In the genomic region with DNA sequence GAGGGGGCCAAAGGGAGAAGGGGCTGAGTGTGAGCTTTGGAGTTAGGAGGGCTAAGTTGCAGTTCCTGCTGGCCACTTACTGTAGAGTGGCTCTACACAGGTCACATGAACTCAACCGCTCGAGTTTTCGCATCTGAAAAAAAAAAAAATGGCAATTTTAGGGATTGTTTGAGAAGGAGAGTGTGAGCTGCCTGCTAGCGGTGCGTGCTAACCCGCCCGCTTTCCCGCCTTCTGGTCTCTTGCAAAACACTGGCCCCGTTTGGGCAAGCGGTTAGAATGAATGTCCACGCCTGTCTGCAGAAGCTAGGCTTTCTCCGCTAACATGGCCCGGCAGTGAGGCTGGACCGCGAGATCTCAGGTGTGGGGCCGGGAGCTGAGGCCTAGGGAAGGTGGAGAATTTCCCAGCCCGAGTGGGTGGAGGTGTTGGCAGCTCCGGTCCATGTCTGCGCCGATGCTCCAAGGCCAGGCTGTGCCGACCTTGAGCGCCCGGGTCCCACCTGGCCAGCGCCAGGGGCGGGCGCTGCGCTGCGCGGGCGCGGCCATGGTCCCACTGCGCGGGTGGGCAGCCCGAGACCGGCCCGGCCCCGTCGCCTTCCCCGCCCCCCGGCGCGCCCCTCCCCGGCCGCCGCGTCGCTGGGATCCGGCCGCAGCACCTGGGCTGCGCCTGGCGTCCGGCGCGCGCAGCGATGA, we compare ENCODE assay signal across 8 mouse cellular contexts. TPM values are rescaled to one million over a fixed set of nuclear protein-coding genes. Genes with fewer than 3 reads are reported as not detected.
DNase-seq lines count a peak whose midpoint lies in the region; ATAC-seq and TF ChIP-seq lines count a peak whose summit lies in the region.

TSS of gene Ttc39a (plus strand) at position 138 of the 690 bp plus-strand sequence.

- peaks cover 62% of the 10 kb centered on the region for H3K27me3 ChIP-seq in E14TG2a.4 (ENCODE audit: insufficient read depth, low read length)
- peaks cover 2% of the 10 kb centered on the region; the same call in 1 of the 2 replicates for H3K27me3 ChIP-seq in embryonic facial prominence, embryonic 11.5 days (ENCODE audit: control insufficient read depth, insufficient read depth, low read length)
- H3K27me3 ChIP-seq in heart, embryonic 13.5 days (replicated peaks) = no peaks in the 10 kb centered on the region
- no peaks in the 10 kb centered on the region for H3K27me3 ChIP-seq in kidney, postnatal 0 days (ENCODE audit: insufficient read depth, low read length)

- peak within 1 kb of the TSS; percentile 78 for H3K4me3 ChIP-seq in E14TG2a.4 (replicated peaks; ENCODE audit: low read length)
- peak within 1 kb of the TSS; percentile 60 for H3K4me3 ChIP-seq in embryonic facial prominence, embryonic 11.5 days (ENCODE audit: low read depth, low read length)
- peak within 1 kb of the TSS; percentile 67 for H3K4me3 ChIP-seq in heart, embryonic 13.5 days
- peak within 1 kb of the TSS; percentile 59 for H3K4me3 ChIP-seq in kidney, postnatal 0 days (replicated peaks; ENCODE audit: low read depth, low read length)

- peak within 1 kb of the TSS; percentile 97 for H3K4me2 ChIP-seq in embryonic facial prominence, embryonic 11.5 days (ENCODE audit: low read depth, low read length)
- H3K4me2 ChIP-seq in heart, embryonic 13.5 days = peak within 1 kb of the TSS; percentile 88
- peak within 1 kb of the TSS; percentile 99 for H3K4me2 ChIP-seq in kidney, postnatal 0 days (ENCODE audit: low read length)

- H3K9ac ChIP-seq in embryonic facial prominence, embryonic 11.5 days (replicated peaks; ENCODE audit: low read length) = peak within 1 kb of the TSS; percentile 76
- H3K9ac ChIP-seq in heart, embryonic 13.5 days = peak within 1 kb of the TSS; percentile 87
- peak within 1 kb of the TSS; percentile 63 for H3K9ac ChIP-seq in kidney, postnatal 0 days (ENCODE audit: low read depth, low read length)

- H3K36me3 ChIP-seq in E14TG2a.4 (ENCODE audit: insufficient read depth, low read length) = no peaks in the 10 kb centered on the region
- H3K36me3 ChIP-seq in embryonic facial prominence, embryonic 11.5 days (replicated peaks; ENCODE audit: control insufficient read depth, insufficient read depth, low read depth, low read length) = no peaks in the 10 kb centered on the region
- H3K36me3 ChIP-seq in heart, embryonic 13.5 days = peaks cover 15% of the 10 kb centered on the region
- no peaks in the 10 kb centered on the region for H3K36me3 ChIP-seq in kidney, postnatal 0 days (ENCODE audit: insufficient read depth, low read length)

- H3K9me3 ChIP-seq in E14TG2a.4 (ENCODE audit: low read length) = no peaks in the 10 kb centered on the region
- no peaks in the 10 kb centered on the region for H3K9me3 ChIP-seq in embryonic facial prominence, embryonic 11.5 days (replicated peaks; ENCODE audit: control insufficient read depth, low read length)
- no peaks in the 10 kb centered on the region for H3K9me3 ChIP-seq in heart, embryonic 13.5 days
- no peaks in the 10 kb centered on the region for H3K9me3 ChIP-seq in kidney, postnatal 0 days (replicated peaks; ENCODE audit: low read length)

- ATAC-seq in embryonic facial prominence, embryonic 11.5 days (replicated peaks; ENCODE audit: insufficient number of reproducible peaks, low FRiP score, low TSS enrichment, low read depth) = peak; percentile 51
- ATAC-seq in heart, embryonic 13.5 days (ENCODE audit: extremely low read depth, insufficient number of reproducible peaks, low FRiP score, low TSS enrichment) = peak; percentile 64
- ATAC-seq in kidney, postnatal 0 days (replicated peaks; ENCODE audit: low FRiP score, low read depth) = peak; percentile 71

- under 1% methylated on average over 37 of the region's 56 CpGs for WGBS in embryonic facial prominence, embryonic 11.5 days
- WGBS in heart, embryonic 13.5 days = under 1% methylated on average over 46 of the region's 56 CpGs
- 2% methylated on average over 56 of the region's 56 CpGs for WGBS in kidney, postnatal 0 days

- peaks cover 10% of the 10 kb centered on the region for H3K4me1 ChIP-seq in E14TG2a.4 (replicated peaks; ENCODE audit: low read depth, low read length)
- peaks cover 4% of the 10 kb centered on the region; the same call in 1 of the 2 replicates for H3K4me1 ChIP-seq in embryonic facial prominence, embryonic 11.5 days (ENCODE audit: control insufficient read depth, insufficient read depth, low read length)
- H3K4me1 ChIP-seq in heart, embryonic 13.5 days = peaks cover 54% of the 10 kb centered on the region
- no peaks in the 10 kb centered on the region for H3K4me1 ChIP-seq in kidney, postnatal 0 days (replicated peaks; ENCODE audit: insufficient read depth, low read length)

- H3K27ac ChIP-seq in embryonic facial prominence, embryonic 11.5 days (replicated peaks; ENCODE audit: low read depth, low read length) = no peak within 1 kb of the TSS
- H3K27ac ChIP-seq in heart, embryonic 13.5 days (replicated peaks) = peak within 1 kb of the TSS; percentile 91
- H3K27ac ChIP-seq in kidney, postnatal 0 days = 0 out of 2 replicates have a peak within 1 kb of the TSS, but pooled peaks have one; percentile 11

- TF ChIP-seq CTCF in E14TG2a.4 (conservative IDR thresholded peaks at IDR 0.05; ENCODE audit: low read length) = no peak
- TF ChIP-seq CTCF in kidney, postnatal 0 days (IDR thresholded peaks at IDR 0.05; ENCODE audit: low read depth) = no peak

- DNase-seq in adrenal gland, postnatal 10 days = peak; percentile 68
- DNase-seq in embryonic facial prominence, embryonic 11.5 days (ENCODE audit: low spot score) = peak; percentile 58
- peak; percentile 30 for DNase-seq in kidney, postnatal 0 days (ENCODE audit: low spot score)
- peak; percentile 44 for DNase-seq in lung, postnatal 10 days
- DNase-seq in retina, postnatal 1 day = peak; percentile 53
- DNase-seq in layer of hippocampus, adult 9-10 months (ENCODE audit: low spot score) = no peak

RNA-seq across cellular contexts. Expression of gene Ttc39a, which starts in this region (rescaled TPM):
- total RNA-seq in adrenal gland, postnatal 10 days (2021) = 1 to 10 TPM; 5.3 to 5.8 TPM
- polyA plus RNA-seq in embryonic facial prominence, embryonic 11.5 days (2014; fragmentation: Nextera tagmentation; extraction: Ambion mirVana) = 4.3 and 4.8 TPM in 2 replicates
- polyA plus RNA-seq in heart, embryonic 13.5 days (2015; fragmentation: Nextera tagmentation; extraction: Ambion mirVana) = 8.8 and 9.7 TPM in 2 replicates
- 2.6 and 3.0 TPM in 2 replicates for polyA plus RNA-seq in kidney, postnatal 0 days (2015; fragmentation: Nextera tagmentation; extraction: Ambion mirVana)
